Mouse (Mus musculus) bone marrow macrophage, adult 2 months (primary cell): ENCODE data around the gene Rapgef2. TPM values are rescaled to one million over a fixed set of nuclear protein-coding genes. Genes with fewer than 3 reads are reported as not detected.
A peak's percentile ranks its signal among the peaks of the same experiment; 100 is the strongest.

Experiments used
- H3K27ac ChIP-seq: 2 replicates; pipeline ENCODE4 v1.5.1; 2012; ENCODE audit warnings: low read depth, low read length; ENCODE audit not compliant: insufficient read depth
- H3K4me1 ChIP-seq: 2 replicates; pipeline ENCODE4 v1.6.1; 2012; ENCODE audit warnings: low read length; ENCODE audit not compliant: control insufficient read depth, insufficient read depth
- H3K4me3 ChIP-seq: 2 replicates; pipeline ENCODE4 v1.5.1; 2012; ENCODE audit warnings: mild to moderate bottlenecking, low read length, moderate library complexity; ENCODE audit not compliant: insufficient read depth
- CTCF ChIP-seq: IDR thresholded peaks from 2 replicates; pipeline ENCODE4 v1.5.1; 2012; ENCODE audit warnings: low read depth, mild to moderate bottlenecking, low read length, moderate library complexity
- POLR2A ChIP-seq: IDR thresholded peaks from 2 replicates; pipeline ENCODE4 v1.6.1; 2012; ENCODE audit warnings: mild to moderate bottlenecking, low read depth, low read length, borderline replicate concordance
- polyA plus RNA-seq: library from polyadenylated mRNA; stranded (reverse); fragments of >200 nt; gene quantifications from 2 replicates; pipeline ENCODE4 v1.2.4, GENCODE M21; 2012; ENCODE audit not compliant: missing spikeins, insufficient read depth, insufficient read length

The Rapgef2 gene
- 13.3 and 13.6 TPM in 2 replicates for polyA plus RNA-seq

DNA sequence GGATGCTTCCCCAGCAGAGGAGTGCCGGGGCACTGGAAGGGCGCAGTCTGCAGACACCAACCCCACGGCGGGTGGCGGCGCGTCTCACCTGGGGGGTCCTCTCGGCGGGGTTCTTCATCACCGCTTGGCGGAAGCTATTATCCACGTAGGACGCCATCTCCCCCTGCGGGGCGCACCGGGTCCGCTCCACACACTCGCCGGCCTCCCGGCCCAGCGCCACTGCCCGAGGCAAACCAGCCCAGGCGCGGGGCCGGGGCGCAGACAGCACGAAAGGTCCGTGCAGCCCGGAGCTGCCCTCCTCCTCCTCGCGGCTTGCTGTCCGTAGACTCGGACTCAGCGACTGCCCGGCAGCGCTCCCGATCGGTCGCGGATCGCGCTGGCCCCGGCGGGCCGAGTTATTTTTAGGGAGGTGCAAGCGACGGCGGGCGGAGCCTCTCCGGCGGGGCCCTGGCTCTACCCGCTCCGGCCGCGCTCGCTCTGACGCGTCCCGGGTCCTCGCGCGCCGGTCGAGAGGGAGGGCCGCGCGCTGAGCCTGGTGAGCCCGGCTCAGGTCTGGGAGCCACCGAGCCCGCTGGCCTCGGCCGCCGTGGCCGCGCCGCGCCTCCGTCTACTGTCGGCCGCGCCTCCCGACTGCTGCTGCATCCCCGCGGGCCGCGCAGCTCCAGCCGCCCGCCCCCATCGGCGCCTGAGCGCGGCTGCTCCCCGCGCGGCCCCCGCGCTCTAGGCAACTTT, at the start of gene Rapgef2:
Gene Rapgef2 (minus strand): TSS at position 142 of the 732 bp plus-strand sequence.
- peak within 1 kb of the TSS; percentile 82 for H3K4me3 ChIP-seq
- peaks cover 14% of the 10 kb centered on the region for H3K4me1 ChIP-seq
- peak within 1 kb of the TSS; percentile 80 for H3K27ac ChIP-seq
- TF ChIP-seq POLR2A (no peak), CTCF (no peak)

DNA sequence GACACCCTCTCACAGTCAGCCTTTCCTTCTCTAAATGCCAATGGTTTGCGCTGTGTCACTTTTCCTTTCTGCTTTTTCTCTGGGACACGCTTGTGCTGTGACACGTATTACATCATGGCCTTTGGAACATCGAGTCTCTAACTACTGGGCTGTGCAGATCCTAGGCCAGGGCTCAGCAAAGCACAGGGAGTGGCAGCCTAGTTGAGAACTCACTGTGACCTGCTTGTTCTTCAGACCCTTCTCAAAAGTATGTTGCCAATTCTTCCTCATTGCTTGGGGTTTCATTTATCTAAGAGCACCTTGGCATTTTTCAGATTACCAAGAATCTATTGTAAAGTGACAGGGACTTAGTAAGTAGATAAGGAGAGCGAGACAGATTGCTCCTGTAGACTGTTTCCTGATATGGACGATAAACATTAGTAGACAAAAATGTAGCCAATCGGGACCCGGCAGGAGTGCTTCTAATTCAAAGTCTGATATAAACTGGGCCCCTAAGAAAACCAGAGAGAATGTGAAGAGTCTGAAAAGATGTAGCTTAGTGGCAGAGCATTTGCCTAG, 47.4 kb upstream of the Rapgef2 start:
- 0 out of 2 replicates have a peak, but pooled peaks cover 3% of the 10 kb centered on the region for H3K4me1 ChIP-seq
- no peak overlapping the region for H3K4me3 ChIP-seq
- no peak overlapping the region for H3K27ac ChIP-seq
- no peak for TF ChIP-seq CTCF
- TF ChIP-seq POLR2A: no peak

DNA sequence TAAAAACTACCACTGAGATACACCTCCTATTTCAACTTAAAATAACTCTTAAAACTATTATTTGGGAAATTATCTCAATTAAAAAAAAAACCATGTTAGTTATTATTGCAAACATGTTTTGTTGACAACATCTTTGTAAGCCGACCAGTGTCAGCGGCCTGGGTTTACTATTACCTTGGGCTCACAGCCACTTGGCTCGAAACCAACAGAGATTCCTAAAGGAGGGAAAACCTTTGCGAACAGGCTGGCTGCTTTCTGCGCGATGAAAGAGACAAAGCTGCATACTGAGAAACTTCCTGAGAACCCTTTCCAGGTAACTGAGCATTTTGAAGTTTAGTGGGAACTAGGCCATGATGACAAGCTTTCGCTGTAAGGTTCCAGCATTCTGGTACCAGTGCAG, 46.7 kb upstream of the Rapgef2 start:
- Histone ChIP-seq H3K27ac (no peak overlapping the region), H3K4me1 (0 out of 2 replicates have a peak, but pooled peaks cover 3% of the 10 kb centered on the region), H3K4me3 (no peak overlapping the region)
- TF ChIP-seq CTCF (no peak), POLR2A (no peak)

DNA sequence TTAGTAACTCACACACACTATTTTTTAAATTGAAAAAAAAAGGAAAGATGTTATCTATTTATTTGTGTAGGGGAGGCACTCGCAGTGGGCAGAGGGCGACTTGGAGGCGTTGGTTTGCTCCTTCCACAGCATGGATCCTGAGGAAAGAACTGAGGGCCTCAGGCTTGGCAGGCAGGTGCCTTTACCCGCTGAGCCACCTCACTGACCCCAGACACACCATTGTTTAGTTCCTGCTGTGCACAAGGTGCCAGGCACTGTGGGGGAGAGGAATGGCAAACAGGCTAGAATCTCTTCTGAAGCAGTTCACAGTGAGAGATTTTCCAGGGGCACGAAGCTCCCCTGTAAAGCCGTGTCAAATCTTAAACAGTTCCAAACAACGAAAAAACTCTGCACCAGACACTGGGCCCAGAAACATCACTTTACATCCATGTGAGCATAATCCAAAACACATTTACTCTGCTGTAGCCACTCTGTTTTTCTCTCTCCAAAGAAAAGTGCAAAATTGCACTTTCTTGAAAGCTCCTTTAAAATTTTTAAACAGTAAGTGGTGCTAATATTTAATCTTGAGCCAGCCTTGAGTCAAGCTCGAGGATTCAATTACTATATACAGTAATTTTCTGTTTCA, 43.5 kb upstream of the Rapgef2 start:
- Histone ChIP-seq H3K4me3 (no peak overlapping the region), H3K4me1 (no peaks in the 10 kb centered on the region), H3K27ac (no peak overlapping the region)
- TF ChIP-seq CTCF: no peak
- TF ChIP-seq POLR2A: no peak

DNA sequence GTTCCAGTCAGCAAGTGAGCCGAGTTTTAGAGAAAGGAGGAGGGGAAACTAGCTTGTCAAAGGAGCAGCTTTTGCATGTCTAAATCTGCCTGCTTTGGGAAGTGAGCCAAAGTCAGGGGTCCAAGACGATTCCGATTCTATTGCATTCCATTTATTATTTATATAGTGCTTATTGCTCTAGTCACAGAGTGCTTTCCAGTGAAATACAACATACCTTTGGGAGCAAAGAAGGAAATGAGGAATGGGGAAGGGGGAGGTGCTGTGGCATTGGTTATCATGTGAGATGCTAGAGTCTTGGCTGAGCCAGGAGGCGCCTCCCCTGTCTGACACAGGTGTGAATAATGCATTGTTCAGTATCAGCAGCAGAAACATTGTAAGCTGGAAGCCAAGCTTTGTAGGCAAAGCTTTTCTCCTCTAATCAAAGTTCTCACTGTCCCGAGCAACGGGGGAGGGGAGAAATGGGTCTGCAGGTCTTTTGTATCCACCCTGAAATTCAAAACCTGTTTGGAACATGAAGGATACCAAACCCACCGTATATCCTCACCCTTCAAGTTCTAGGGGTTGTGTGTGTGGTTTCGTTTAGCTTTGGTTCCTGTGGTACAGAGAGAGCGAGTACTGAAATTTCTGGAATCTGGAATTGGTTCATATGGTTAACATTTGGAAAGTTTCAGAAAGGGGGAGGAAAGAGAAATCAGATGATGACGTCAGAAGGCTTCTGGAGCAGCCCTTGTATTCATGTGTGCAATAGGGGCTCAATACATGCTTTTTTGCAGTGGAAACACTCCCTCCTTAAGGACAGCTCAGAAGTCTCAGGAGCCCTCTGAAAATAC, 38.6 kb upstream of the Rapgef2 start:
- no peaks in the 10 kb centered on the region for H3K4me1 ChIP-seq
- no peak overlapping the region for H3K4me3 ChIP-seq
- no peak overlapping the region for H3K27ac ChIP-seq
- TF ChIP-seq POLR2A: no peak
- no peak for TF ChIP-seq CTCF

DNA sequence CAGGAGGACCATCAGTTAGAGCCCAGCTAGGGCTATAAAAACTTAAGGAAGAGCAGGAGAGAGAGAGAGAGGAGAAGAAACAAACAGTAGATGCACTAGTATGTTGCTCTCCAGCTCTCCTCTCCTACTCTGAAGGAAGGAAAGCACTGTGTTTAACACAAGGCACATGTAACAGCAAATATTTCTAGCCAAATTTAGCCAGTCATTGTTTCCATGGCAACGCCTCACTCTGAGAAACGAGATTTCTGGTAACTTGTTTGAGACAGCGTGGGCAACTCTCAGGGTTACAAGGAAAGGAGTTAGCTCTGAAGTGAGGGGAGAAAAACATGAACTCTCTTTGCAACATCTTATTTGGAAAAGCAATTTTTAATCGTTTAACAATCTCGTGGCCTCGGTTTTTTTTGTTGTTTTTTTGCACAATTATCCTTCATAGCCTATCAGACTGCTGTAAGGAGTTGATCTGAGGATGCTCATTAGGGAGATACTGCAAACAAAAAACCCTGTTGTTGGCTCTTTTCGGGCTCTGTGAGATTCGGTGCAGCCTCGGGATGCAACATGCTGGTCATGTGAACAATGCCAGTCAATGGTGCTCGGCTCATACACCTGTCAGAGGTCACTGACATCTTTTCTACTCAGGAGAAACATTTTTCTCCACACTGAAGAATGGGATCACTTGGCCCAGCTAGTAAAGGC, 27.8 kb upstream of the Rapgef2 start:
- no peaks in the 10 kb centered on the region for H3K4me1 ChIP-seq
- TF ChIP-seq POLR2A (no peak), CTCF (no peak)
- H3K4me3 ChIP-seq: no peak overlapping the region
- no peak overlapping the region for H3K27ac ChIP-seq

DNA sequence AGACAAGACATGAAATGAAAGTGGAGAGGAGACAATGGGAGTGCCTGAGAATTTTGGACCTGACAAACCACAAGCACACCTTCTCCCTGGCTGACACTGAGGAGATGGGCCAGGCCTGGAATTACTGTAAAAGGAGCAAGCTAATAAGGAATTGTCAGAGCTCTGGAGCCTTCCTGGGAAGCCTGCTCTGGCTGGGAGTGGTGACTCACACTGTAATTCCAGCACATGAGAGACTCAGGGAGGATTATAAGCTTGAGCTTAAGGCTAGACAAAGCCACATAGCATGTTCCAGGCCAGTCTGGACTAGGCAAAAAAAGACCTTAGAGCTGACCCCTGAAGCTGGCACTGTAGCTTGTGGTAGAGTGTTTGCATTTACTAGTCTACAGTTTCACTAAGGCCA, 25.6 kb upstream of the Rapgef2 start:
- Histone ChIP-seq H3K4me1 (no peaks in the 10 kb centered on the region), H3K27ac (no peak overlapping the region), H3K4me3 (no peak overlapping the region)
- no peak for TF ChIP-seq POLR2A
- no peak for TF ChIP-seq CTCF

DNA sequence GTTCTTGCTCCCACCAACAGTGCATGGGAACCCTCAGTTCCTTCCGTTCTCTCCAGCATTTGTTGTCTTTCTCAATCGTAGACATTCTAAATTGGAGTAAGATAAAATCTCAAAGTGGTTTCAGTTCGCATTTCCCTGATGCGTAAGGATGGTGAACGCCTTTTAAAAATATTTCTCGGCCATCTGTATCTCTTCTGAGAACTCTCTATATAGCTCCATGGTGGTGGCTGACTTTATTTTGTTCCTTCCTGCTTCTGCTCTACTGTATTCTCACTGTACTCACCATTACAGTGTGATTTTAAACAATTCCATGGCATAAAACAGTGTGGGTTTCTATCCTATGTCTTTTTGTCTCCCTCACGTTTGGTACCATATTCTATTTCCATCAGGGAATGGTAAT, 23.9 kb upstream of the Rapgef2 start:
- no peak for TF ChIP-seq POLR2A
- no peak for TF ChIP-seq CTCF
- Histone ChIP-seq H3K4me3 (no peak overlapping the region), H3K27ac (no peak overlapping the region), H3K4me1 (no peaks in the 10 kb centered on the region)

DNA sequence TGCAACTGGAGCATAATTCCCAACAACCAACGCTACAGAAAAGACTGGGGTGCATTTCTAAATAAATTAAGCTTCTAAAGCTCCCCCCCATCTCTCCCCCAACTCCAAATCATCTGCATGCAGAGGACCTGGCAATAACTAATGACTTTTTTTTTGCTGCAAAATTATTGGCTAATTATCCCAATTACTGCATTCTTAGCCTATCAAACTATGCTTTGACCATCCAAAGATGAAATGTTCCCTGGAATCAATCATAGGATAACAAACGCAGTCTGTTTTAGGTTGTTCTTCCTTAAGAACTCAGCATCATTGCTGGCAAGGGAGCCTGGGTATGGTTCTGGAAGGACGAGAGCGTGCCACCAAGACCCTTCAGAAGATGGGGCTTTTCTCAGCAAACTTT, 22.3 kb upstream of the Rapgef2 start:
- Histone ChIP-seq H3K27ac (no peak overlapping the region), H3K4me3 (no peak overlapping the region), H3K4me1 (no peaks in the 10 kb centered on the region)
- TF ChIP-seq CTCF (no peak), POLR2A (no peak)
